Mouse (Mus musculus): ENCODE measurements around the gene Kremen1.

Gene Kremen1

DNA sequence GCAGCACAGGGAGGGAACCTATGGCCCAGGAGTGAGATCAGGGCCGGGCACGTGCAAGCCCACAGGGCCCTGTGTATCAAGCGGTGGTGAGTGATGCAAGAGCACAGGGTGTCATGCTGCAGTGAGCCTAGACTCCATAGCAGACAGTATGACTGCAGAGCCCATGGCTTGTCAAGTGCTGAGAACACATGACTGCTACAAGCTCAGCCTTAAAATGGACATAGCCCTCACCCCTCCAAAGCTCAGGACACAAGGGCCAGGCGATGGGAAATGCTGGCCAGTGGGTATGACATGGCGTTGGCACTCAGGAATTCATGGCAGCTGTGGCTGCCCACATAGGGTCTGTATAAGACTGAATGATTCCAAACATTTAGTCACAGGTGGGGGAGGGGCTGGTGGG lies 64.3 kb downstream of the Kremen1 start:
- CTCF ChIA-PET = interaction anchor here in 3 of 4 experiments (0.6 to 7.2 kb wide), 4 partner anchors 15 to 42 kb away, joined by 3 to 29 read pairs (median 13); no protein-coding TSS in a partner anchor

DNA sequence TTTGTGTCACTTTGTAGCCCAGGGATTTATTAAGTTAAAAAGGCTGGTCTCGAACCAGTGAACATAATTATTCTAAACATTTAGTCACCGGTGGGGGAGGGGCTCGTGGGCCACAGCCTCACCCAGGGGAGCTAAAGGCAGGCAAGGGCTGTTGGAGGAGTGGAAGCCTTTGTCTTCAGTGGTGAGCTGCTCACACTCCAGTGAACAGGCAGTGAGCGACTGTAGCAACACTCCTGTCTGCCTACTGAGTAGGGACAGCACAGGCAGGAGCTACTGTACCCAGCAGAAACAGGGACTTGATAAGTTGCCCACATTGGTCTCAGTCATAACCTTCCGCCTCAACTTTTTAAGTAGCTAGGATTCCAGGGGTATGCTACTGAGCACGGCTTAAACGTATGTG lies 64.8 kb downstream of the Kremen1 start:
- POLR2A ChIA-PET = interaction anchor here in 2 of 4 experiments (0.6 to 1.4 kb wide), 4 partner anchors 15 to 97 kb away, joined by 3 to 5 read pairs (median 4); partner anchors contain the start of genes Ewsr1 (in 1 of the 2) and Rhbdd3 (in 1 of the 2)
- CTCF ChIA-PET = interaction anchor here in 3 of 4 experiments (0.6 to 7.2 kb wide), 4 partner anchors 15 to 42 kb away, joined by 3 to 29 read pairs (median 13); no protein-coding TSS in a partner anchor

More for the DNA sequence above, 64.3 kb downstream of the Kremen1 start:
- POLR2A ChIA-PET = interaction anchor here in 2 of 4 experiments (1.1 to 1.4 kb wide), 3 partner anchors 15 to 98 kb away, joined by 3 to 4 read pairs (median 4); partner anchors contain the start of genes Ewsr1 (in 1 of the 2) and Rhbdd3 (in 1 of the 2)

DNA sequence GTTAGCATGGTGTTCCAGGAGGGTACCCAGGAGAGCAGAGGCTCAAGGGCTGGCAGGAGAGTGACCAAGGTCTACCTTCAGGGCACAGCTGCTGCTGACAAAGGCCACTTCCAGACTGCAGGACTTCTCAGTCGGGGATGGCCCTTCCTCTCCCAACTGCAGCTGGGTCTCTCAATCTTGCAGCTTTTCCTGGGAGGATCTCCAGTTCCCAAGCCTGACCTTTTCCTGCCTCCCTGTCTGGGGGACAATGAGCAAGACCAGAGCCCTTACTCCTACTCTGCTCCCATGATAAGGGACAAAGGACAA lies 67.8 kb downstream of the Kremen1 start:
- ChIA-PET CTCF (interaction anchor here (0.5 to 7.2 kb wide), 7 partner anchors 9 to 95 kb away, joined by 3 to 29 read pairs (median 4); no protein-coding TSS in a partner anchor), POLR2A (interaction anchor here in 2 of 4 experiments (0.8 to 1.2 kb wide), 2 partner anchors 9 to 515 kb away, joined by 3 read pairs; no protein-coding TSS in a partner anchor)

DNA sequence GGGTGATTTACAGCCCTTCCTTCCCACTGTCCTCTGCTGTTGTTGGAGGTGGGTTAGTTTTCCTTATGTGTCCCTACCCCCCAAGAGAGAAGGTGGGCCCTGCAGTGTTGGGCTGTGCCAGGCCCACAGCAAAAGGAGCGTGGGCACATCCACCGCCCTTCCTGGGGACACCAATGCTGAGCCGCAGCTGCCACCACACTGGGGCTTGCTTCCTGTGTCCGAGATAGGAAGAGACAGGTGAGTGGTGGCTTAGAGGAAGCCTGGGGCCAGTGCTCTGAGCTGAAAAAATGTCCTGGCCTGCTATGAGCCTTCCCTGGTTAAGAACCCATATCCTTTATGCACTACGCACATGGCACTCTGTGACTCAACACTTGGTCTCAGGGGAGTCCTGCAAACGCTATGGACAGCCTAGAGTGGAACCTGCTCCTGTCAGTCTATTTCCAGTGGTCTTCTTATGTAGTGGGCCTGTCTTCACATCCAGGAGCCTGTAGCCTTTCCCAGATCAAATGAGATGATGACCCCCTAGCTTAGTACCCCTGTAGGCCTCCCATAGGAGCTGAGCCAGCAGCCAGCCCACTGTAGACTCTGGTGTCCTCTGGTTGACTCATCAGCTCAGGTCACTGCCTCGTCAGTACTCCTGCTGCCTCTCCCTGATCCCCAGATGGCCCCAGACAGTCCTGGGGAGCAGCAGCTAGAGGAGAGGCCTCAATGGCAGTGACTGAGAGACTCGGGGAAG lies 68.3 kb downstream of the Kremen1 start:
- CTCF ChIA-PET = interaction anchor here (0.5 to 7.2 kb wide), 10 partner anchors 9 to 96 kb away, joined by 3 to 29 read pairs (median 5); no protein-coding TSS in a partner anchor

GRCm38 (mm10) chr11:5192084-5192516 lies 69.3 kb downstream of the Kremen1 start:
- ChIA-PET CTCF (interaction anchor here (0.7 to 7.2 kb wide), 5 partner anchors 10 to 29 kb away, joined by 5 to 29 read pairs (median 7); no protein-coding TSS in a partner anchor), POLR2A (interaction anchor here in 2 of 4 experiments (1.0 to 1.8 kb wide), 4 partner anchors 11 to 41 kb away, joined by 3 to 4 read pairs (median 3); partner anchors contain the start of gene Emid1 (in 1 of the 2))

More for the DNA sequence above, 68.3 kb downstream of the Kremen1 start:
- POLR2A ChIA-PET = interaction anchor here in 3 of 4 experiments (0.6 to 1.8 kb wide), 6 partner anchors 10 to 516 kb away, joined by 3 to 5 read pairs (median 3); no protein-coding TSS in a partner anchor

- ChIA-PET CTCF (interaction anchor here in 2 of 4 experiments (0.7 to 1.4 kb wide), 3 partner anchors 74 to 229 kb away, joined by 3 to 6 read pairs (median 3); no protein-coding TSS in a partner anchor), POLR2A (interaction anchor here in 3 of 4 experiments (0.5 to 1.0 kb wide), 4 partner anchors 9 to 90 kb away, joined by 3 to 4 read pairs (median 4); no protein-coding TSS in a partner anchor)
Measured at GRCm38 (mm10) chr11:5189239-5189933, 72.0 kb downstream of the Kremen1 start.

DNA sequence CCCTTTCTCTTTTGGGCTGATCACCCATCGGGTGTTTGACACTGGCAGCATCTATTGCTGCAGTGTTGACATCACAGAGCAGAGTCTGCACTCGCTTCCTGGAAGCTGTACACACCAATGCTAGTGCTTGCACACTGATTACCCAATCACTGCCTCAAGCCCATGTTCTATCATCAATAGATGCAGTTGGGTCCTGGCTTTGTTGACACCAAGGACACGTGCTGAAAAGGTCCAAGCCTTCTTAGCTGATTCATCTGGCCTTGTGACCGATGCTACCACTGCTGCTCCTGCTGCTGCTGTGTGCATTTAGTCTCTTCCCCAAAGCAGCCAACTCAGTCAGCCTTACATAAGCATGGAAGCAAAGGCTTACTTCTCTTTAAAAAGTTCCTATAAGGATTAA lies 73.2 kb downstream of the Kremen1 start:
- ChIA-PET CTCF (interaction anchor here in 1 of 4 experiments (1.4 kb wide), 1 partner anchor 73 kb away, joined by 6 read pairs; no protein-coding TSS in a partner anchor), POLR2A (interaction anchor here in 2 of 4 experiments (0.6 to 0.9 kb wide), 2 partner anchors 11 to 1079 kb away, joined by 4 to 6 read pairs; no protein-coding TSS in a partner anchor)

GRCm38 (mm10) chr11:5184832-5185231 lies 76.5 kb downstream of the Kremen1 start:
- ChIA-PET POLR2A (interaction anchor here in 1 of 4 experiments (0.6 to 1.2 kb wide), 6 partner anchors 12 to 310 kb away, joined by 3 to 4 read pairs (median 3); no protein-coding TSS in a partner anchor), CTCF (interaction anchor here in 2 of 4 experiments (0.6 to 1.2 kb wide), 5 partner anchors 9 to 682 kb away, joined by 3 to 4 read pairs (median 3); no protein-coding TSS in a partner anchor)

- CTCF ChIA-PET = interaction anchor here in 3 of 4 experiments (0.6 to 1.2 kb wide), 5 partner anchors 9 to 285 kb away, joined by 3 to 4 read pairs (median 3); no protein-coding TSS in a partner anchor
- POLR2A ChIA-PET = interaction anchor here in 1 of 4 experiments (1.2 kb wide), 3 partner anchors 12 to 85 kb away, joined by 3 to 4 read pairs (median 4); no protein-coding TSS in a partner anchor
Measured at GRCm38 (mm10) chr11:5184250-5184649, 77.1 kb downstream of the Kremen1 start.

GRCm38 (mm10) chr11:5182870-5183269 lies 78.5 kb downstream of the Kremen1 start:
- ChIA-PET POLR2A (interaction anchor here in 1 of 4 experiments (0.8 kb wide), 1 partner anchor 31 kb away, joined by 3 read pairs; the partner anchor contains the start of gene Emid1), CTCF (interaction anchor here in 2 of 4 experiments (0.6 to 2.0 kb wide), 2 partner anchors 12 to 85 kb away, joined by 3 to 29 read pairs; no protein-coding TSS in a partner anchor)

- ChIA-PET CTCF (interaction anchor here (0.5 to 2.0 kb wide), 136 partner anchors 9 to 771 kb away, joined by 3 to 29 read pairs (median 4); partner anchors contain the start of genes Emid1 (in 2 of the 4), Ewsr1 (in 1 of the 4) and Kremen1 (in 1 of the 4)), POLR2A (interaction anchor here in 3 of 4 experiments (0.7 to 1.5 kb wide), 13 partner anchors 9 to 225 kb away, joined by 3 to 6 read pairs (median 4); partner anchors contain the start of genes Ewsr1 (in 2 of the 3) and Rhbdd3 (in 2 of the 3))
Measured at GRCm38 (mm10) chr11:5181850-5182404, 79.4 kb downstream of the Kremen1 start.

DNA sequence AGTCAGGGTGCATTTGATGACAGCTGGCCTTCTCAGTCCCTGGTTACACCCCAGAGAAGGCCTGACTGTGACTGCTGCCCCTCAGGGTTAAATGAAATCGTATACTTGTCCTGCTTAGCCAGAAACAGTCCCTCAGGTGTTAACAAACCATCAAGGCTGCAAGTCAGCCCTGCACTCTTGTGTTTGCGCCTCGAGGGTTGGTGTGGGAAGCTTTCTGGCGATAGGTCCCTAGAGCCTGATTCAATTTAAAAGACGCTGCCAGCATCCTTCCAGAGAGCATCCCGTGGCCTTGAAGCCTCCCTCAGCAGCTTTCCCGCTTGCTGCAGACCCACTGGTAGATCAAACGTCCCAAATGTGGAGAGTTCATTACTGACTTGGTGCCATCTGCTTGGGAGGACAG lies 82.0 kb downstream of the Kremen1 start:
- ChIA-PET POLR2A (interaction anchor here in 3 of 4 experiments (0.5 to 1.2 kb wide), 5 partner anchors 80 to 700 kb away, joined by 3 to 6 read pairs (median 3); partner anchors contain the start of genes Ewsr1 (in 2 of the 3) and Rhbdd3 (in 1 of the 3)), CTCF (interaction anchor here in 3 of 4 experiments (0.6 to 1.3 kb wide), 4 partner anchors 53 to 65 kb away, joined by 3 to 4 read pairs (median 4); no protein-coding TSS in a partner anchor)

DNA sequence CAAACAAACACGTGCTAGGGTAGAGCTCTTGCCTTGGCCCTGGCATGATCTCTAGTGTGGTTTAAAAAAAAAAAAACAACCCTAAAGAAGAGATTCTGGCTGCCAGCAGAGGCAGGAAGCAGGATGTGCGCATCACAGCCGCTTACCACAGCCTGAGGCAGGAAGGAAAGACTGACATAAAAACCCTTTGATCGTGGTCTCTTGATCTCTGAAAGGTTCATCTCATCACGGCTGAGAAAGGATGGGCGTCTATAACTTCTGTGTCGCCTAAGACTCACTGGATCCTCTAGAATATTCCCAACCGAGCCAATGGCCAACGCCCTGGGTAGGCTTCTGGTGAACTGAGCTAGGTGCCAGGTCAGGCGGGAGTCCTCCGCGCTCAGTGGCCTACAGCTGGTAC lies 84.2 kb downstream of the Kremen1 start:
- POLR2A ChIA-PET = interaction anchor here in 1 of 4 experiments (1.3 to 1.6 kb wide), 2 partner anchors 10 to 77 kb away, joined by 4 read pairs; no protein-coding TSS in a partner anchor
- CTCF ChIA-PET = interaction anchor here in 2 of 4 experiments (1.3 to 1.4 kb wide), 2 partner anchors 16 to 62 kb away, joined by 3 to 4 read pairs; no protein-coding TSS in a partner anchor

- CTCF ChIA-PET = interaction anchor here in 2 of 4 experiments (1.3 to 1.4 kb wide), 2 partner anchors 16 to 62 kb away, joined by 3 to 4 read pairs; no protein-coding TSS in a partner anchor
- POLR2A ChIA-PET = interaction anchor here in 1 of 4 experiments (1.3 to 1.6 kb wide), 2 partner anchors 10 to 77 kb away, joined by 4 read pairs; no protein-coding TSS in a partner anchor
Measured at GRCm38 (mm10) chr11:5176685-5177084, 84.7 kb downstream of the Kremen1 start.

GRCm38 (mm10) chr11:5175866-5176265 lies 85.5 kb downstream of the Kremen1 start:
- CTCF ChIA-PET = no interaction called here
- POLR2A ChIA-PET = interaction anchor here in 2 of 4 experiments (0.5 to 1.3 kb wide), 2 partner anchors 10 to 28 kb away, joined by 3 read pairs; no protein-coding TSS in a partner anchor

- ChIA-PET CTCF (interaction anchor here in 1 of 4 experiments (1.1 kb wide), 1 partner anchor 15 kb away, joined by 3 read pairs; no protein-coding TSS in a partner anchor), POLR2A (interaction anchor here in 1 of 4 experiments (1.1 to 1.3 kb wide), 2 partner anchors 9 to 76 kb away, joined by 3 read pairs; partner anchors contain the start of genes Ewsr1 and Rhbdd3)
Measured at GRCm38 (mm10) chr11:5175141-5175540, 86.2 kb downstream of the Kremen1 start.
